Mouse (Mus musculus) urinary bladder, postnatal 4 days (tissue): ENCODE measurements around the gene Auts2.
A peak's percentile ranks its signal among the peaks of the same experiment; 100 is the strongest.

Experiments
- DNase-seq, 2 experiments: peaks; one replicate each; pipeline ENCODE4 v3.0.0; 2021 to 2022; ENCODE audit warnings: low spot score in 2 of 2

Auts2 gene

GRCm38 (mm10) chr5:131530828-131531227, 1012.3 kb downstream of the Auts2 start:
- no peak for DNase-seq

- DNase-seq: no peak
Observed at GRCm38 (mm10) chr5:131526666-131527065, 1016.5 kb downstream of the Auts2 start.

GRCm38 (mm10) chr5:131524900-131525465, 1018.2 kb downstream of the Auts2 start:
- DNase-seq: no peak

GRCm38 (mm10) chr5:131519560-131519959, 1023.6 kb downstream of the Auts2 start:
- no peak for DNase-seq

- DNase-seq: no peak
Observed at GRCm38 (mm10) chr5:131517677-131518076, 1025.5 kb downstream of the Auts2 start.

GRCm38 (mm10) chr5:131515707-131516407, 1027.3 kb downstream of the Auts2 start:
- peak in 1 of 2 experiments; percentile 21 for DNase-seq

- no peak for DNase-seq
Observed at GRCm38 (mm10) chr5:131513753-131514152, 1029.4 kb downstream of the Auts2 start.

- no peak for DNase-seq
Observed at GRCm38 (mm10) chr5:131512617-131513016, 1030.5 kb downstream of the Auts2 start.

GRCm38 (mm10) chr5:131510659-131511058, 1032.5 kb downstream of the Auts2 start:
- no peak for DNase-seq

- DNase-seq: no peak
Observed at GRCm38 (mm10) chr5:131509315-131509714, 1033.8 kb downstream of the Auts2 start.

- no peak for DNase-seq
Observed at GRCm38 (mm10) chr5:131498865-131499264, 1044.3 kb downstream of the Auts2 start.

- no peak for DNase-seq
Observed at GRCm38 (mm10) chr5:131496517-131497216, 1046.5 kb downstream of the Auts2 start.

- DNase-seq: no peak
Observed at GRCm38 (mm10) chr5:131494564-131494963, 1048.6 kb downstream of the Auts2 start.

- DNase-seq: no peak
Observed at GRCm38 (mm10) chr5:131492535-131492934, 1050.6 kb downstream of the Auts2 start.

GRCm38 (mm10) chr5:131491843-131492242, 1051.3 kb downstream of the Auts2 start:
- DNase-seq: no peak

- DNase-seq: no peak
Observed at GRCm38 (mm10) chr5:131490811-131491210, 1052.3 kb downstream of the Auts2 start.

- no peak for DNase-seq
Observed at GRCm38 (mm10) chr5:131489846-131490245, 1053.3 kb downstream of the Auts2 start.

- DNase-seq: no peak
Observed at GRCm38 (mm10) chr5:131486527-131486926, 1056.6 kb downstream of the Auts2 start.

- DNase-seq: no peak
Observed at GRCm38 (mm10) chr5:131475278-131475677, 1067.9 kb downstream of the Auts2 start.

GRCm38 (mm10) chr5:131468609-131469008, 1074.5 kb downstream of the Auts2 start:
- no peak for DNase-seq

GRCm38 (mm10) chr5:131466131-131466530, 1077.0 kb downstream of the Auts2 start:
- DNase-seq: no peak

- DNase-seq: no peak
Observed at GRCm38 (mm10) chr5:131463402-131463801, 1079.7 kb downstream of the Auts2 start.

GRCm38 (mm10) chr5:131459951-131460350, 1083.2 kb downstream of the Auts2 start:
- no peak for DNase-seq
